Mouse (Mus musculus) activated CD4-positive, CD25-positive, alpha-beta regulatory T cell, adult 4 months (primary cell): ENCODE data around the gene Luc7l3. TPM values are rescaled to one million over a fixed set of nuclear protein-coding genes. Genes with fewer than 3 reads are reported as not detected.

Experiments
- ATAC-seq: one replicate; pipeline ENCODE4 v1.8.0; 2017
- polyA plus RNA-seq, 2 experiments: library from polyadenylated mRNA; unstranded; fragments of 100-300 nt; shearing (Covaris generic); gene quantifications; one replicate each; pipeline ENCODE4 v1.2.1; 2017

Luc7l3 gene
- polyA plus RNA-seq, 2 experiments from 2014 or later = 144 to 155 TPM

DNA sequence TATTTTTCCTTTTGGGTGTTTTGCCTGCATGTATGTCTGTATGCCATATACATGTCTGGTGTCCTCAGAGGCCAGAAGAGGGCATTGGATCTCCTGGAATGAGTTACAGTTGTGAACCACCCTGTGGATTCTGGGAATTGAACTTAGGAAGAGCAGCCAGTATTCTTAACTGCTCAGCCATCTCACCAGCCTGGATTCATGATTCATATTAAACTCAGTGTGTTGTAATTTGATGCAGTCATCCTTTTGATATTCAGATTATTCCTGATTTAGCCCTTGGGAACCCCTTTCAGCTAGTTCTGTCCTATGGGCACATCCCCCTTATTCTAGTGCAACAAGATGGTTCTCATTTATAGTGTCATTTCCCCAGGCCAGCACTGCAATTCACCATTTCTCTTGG lies 14.8 kb upstream of the Luc7l3 start:
- ATAC-seq = no peak

DNA sequence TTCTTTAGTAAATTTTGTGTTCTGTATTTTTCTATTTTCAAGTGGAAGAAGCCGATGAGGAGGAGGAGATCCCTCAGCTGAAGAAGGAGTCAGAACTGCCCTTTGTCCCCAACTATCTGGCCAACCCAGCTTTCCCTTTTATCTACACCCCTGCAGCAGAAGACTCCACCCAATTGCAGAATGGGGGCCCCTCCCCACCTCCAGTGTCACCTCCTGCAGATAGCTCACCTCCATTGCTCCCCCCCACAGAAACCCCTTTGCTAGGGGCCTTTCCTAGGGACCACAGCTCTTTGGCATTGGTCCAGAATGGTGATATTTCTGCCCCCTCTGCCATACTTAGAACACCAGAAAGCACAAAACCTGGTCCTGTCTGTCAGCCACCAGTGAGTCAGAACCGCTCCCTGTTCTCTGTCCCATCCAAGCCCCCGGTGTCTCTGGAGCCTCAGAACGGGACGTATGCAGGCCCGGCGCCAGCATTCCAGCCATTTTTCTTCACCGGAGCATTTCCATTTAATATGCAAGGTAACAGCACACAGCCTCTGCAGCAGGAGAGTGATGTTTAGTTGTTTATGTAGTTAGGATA lies 12.7 kb upstream of the Luc7l3 start:
- no peak for ATAC-seq

DNA sequence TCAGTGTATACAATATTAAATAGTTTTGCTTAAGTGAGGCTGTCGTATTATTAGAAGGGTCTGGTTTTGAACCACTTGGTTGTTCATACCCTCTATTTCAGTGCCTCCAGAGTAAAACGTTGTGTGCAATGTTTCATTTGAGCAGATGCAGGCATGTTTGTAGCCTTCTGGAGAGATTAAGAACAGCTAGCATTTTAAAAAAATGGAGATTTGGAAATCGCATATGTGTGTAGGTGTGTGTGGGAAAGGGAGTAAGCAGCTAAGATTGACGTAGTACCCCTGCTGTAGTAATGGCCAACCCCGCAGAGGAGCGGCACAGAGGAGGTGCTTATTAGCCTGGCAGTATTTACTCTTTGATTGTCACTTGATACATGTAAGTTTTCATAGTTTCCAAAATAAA lies 10.9 kb upstream of the Luc7l3 start:
- ATAC-seq = no peak

DNA sequence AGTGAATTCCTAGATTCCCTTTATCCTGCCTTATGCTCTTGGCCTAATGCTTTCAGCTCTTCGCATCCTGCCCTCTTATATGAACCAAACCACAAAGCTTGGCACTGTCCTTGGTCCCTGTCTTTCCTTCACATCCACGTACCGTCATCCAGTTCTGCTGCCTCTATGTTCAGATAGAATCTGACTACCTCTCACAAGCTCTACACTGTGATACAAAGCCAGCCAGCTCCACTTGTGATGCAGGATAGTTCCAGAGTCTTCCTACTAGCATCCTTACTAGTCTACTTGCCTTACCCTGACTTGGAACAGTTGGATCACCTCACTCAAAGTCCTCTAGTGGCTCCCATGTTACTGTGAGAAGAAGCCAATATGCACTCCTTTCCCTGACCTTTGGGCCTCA lies 8.4 kb upstream of the Luc7l3 start:
- ATAC-seq = no peak

DNA sequence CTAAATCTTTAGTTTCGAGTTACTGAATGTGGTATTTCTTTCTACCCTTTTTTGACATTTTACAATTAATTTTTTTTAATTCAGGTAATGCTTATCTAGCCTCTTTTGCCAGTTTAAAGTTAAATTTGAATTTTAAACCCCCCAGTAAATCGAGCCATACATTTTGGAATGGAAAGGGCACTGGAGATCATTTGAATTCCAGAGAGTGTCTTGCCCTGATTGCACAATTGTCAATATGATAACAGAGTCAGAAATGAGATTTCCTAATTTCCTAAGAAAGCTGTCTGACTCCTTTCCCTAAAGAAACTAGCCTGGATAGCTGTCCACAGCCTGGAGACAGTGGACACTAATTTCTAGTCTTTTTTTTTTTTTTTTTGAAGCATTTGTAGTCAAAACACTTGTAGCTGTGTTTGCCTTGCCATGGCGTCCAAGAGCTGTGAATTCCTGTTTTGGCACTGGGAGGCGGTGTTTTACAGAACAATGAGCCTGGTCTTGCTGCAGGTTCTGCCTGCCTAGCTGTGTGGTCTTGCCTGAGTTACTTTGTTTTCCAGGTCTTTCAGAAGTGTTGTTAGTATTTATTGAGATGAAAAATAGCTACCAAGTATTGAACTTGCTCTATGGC lies 7.6 kb upstream of the Luc7l3 start:
- ATAC-seq = no peak

DNA sequence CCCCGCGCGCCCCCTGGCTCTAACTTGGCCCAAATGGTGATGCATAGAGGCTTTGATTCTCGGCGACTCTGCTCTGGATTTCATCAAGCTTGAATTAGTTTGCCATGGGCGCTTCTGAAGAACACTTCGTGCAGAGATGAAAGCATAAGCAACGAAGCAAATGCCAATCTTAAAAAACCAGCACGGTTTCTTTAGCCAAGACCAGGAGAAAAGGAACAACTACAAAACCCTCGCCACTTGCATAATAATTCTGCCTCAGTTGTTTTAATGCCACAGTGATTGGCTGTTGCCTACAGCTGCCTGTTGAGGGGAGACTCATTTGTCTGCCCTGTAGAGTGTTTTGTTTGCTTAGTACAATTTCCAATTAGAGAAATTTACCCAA lies 6.8 kb upstream of the Luc7l3 start:
- no peak for ATAC-seq

DNA sequence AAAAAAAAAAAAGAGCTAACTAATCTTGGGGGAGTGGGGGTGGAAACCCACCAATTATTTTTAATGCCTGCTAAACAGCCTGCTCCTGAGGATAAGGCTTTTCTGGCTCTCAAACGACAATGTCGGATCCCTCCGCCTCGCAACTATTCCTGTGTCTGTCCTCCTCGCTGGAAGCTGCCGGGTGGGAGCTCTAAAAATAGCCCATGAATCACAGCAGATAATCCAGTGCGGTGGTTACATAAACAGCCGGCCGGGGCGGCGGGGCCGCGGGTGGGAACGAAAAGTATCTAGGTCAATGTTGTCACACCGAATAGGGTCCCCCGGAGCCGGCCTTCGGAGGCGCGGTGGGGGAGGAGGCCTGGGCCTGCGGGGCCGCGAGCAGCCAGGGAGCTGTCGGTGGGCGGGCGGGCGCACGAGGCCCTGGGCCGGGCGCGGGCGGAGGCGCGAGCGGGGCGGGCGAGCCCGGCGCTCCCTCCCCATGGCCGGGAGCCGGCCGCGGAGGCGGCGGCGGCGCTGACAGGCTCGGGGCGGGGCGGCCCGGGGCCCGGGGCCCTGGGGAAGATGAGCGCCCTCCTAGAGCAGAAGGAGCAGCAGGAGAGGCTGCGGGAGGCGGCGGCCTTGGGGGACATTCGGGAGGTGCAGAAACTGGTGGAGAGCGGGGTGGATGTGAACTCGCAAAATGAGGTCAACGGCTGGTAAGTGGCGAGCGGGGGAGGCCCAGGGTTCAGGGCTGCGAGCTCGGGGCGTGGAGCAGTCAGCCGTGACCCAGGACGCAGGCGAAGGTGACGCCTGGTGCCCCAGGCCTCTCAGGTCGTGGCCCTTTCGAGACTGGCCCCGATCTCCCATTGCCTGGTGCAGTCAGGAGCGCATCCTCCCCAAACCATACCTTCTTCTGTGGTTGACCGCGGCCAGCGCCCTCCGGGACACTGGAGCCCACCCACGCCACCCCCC lies 6.2 kb upstream of the Luc7l3 start, which contains the start of gene Ankrd40:
Ankrd40 (plus strand) TSS at position 309 of the 951 bp plus-strand sequence.
- peak; percentile 61 for ATAC-seq

DNA sequence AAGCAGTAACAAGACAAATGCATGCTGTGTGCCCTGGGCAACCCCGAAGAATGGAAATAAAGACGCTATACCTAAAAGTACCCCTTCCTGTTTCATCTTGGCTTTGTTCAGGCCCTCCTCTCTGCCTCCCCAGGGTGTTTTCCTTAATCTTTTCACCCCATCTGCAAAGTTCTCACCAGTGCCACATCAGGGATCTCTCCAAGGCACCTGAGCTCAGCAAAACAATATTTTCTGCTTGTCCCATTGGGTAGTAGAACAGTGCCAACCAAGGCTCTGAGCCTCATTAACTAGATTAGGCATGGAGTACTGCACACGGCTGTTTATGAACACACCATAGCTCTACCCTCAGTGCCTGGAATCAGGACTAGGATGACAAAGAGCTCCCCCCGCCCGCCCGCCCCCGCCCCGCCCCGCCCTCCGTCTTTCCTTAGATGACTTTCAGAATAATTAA lies 5.2 kb upstream of the Luc7l3 start:
- ATAC-seq = no peak

DNA sequence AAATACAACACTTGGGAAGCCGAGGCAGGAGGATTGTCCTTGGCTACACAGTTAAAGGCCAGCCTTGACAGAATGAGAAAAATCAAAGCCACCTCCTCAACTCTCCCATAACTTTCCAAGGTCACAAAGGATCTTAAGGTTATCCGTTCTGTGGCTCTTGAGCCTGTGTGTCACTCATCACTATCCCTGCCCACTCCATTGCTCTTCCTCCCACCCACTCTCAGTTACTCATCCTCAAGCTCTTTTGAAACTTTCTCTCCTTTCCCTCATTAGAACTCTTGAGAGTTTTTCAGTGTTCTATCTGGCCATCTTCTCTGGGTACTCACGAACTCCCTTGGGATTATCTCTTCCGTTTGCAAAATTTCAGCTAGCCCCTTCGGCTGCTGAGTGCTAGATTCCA lies 2.8 kb upstream of the Luc7l3 start:
- no peak for ATAC-seq

DNA sequence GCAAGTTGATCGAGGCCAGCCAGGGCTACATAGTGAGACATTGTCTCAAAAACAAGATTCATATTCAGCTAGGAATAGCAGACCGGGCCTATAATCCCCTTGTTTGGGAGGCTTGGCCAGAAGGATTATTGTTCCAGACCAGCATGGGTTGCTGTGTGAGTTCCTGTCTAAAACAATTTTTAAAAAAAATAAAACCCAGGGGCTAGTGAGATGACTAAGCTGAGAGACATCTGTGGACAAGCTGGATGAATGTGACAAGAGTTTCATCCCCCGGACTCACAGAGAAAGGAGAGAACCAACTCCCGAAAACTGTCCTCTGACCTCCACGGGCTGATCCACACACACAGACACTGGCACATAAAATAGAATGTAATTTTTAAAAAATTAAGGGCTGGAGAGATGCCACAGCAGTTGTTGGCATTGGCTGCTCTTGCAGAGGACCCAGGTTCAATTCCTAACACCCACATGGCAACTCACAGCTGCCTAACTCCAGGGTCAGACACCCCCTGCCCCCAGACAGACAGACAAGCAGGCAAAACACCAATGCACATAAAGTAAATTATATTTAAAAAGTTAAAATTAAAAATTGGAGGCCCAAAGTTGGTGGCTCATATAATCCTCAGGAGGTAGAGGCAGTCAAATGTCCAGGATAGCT lies 1.6 kb upstream of the Luc7l3 start:
- no peak for ATAC-seq

DNA sequence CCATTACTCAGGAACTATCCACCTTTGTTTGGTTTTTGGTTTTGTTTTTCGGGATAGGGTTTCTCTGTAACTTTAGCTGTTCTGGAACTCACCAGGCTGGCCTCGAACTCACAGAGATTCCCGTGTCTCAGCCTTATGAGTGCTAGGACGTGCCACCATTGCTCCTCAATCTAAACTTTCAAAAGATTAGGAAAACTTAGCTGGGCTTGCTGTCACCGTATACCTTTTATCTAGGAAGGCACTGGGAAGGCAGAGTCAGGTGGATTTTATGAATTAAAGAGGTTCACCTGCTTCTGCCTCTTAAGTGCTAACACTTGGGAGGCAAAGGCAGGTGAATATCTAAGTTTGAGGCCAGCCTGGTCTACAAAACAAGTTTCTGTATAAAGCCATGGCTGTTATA lies 848 bp upstream of the Luc7l3 start:
- ATAC-seq = no peak

DNA sequence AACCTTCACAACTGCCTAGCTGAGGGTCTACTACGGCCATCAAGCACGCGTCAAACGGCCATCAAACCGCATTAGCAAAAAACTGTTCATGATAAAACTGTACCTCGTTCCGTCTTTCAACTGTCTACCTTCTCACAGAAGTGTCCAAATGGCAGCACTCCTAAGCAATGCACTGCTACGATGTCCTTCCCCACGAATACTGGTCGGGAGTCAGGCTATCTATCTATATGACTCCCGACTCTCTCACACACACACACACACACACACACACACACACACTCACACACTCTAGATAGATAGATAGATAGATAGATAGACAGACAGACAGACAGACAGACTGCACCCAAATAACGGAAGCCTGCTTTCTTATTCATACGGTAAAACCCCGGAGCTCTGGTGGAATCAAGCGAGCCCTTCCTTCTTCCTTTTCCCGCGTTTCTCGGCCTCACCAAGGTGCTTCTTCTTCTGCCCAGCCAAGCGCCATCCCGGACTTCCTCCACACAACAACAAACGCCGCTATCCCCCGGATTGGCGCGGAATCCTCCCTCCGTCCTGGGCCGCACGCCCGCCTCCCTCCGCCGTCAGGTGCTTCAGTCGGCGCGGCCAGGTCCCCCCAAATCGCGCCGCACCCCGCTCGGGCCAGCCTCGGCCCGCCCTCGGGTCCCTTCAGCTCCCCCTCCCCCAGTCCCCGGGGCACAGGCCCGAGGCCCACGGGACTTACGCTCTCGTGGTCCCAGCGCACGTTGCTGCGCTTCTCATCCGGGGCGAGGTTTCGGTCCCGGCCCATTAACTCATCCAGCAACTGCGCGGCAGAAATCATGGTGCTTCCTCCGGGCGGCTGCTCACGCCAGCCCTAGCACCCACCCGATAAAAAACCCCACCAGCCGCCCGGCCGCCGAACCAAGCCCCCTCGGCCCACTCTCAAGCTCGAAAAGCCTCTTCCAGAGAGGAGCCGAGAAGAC lies 538 bp downstream of the Luc7l3 start:
- ATAC-seq = peak; percentile 50

DNA sequence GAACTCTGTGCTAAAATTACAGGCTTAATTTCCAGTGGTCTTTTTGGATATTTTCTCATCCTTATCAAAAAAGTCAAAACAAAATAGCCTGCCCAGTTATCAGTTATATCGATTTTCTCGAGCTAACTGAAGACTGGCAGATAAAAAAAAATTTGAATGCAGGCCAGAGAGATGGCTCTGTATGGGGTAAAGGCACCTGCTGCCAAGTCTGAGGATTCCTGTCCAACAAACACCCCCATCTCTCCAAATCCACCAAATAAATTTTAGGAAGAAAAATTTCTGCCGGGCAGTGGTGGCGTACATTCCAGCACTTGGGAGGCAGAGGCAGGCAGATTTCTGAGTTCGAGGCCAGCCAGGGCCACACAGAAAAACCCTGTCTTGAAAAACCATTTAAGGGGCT lies 3.7 kb downstream of the Luc7l3 start:
- ATAC-seq = no peak

DNA sequence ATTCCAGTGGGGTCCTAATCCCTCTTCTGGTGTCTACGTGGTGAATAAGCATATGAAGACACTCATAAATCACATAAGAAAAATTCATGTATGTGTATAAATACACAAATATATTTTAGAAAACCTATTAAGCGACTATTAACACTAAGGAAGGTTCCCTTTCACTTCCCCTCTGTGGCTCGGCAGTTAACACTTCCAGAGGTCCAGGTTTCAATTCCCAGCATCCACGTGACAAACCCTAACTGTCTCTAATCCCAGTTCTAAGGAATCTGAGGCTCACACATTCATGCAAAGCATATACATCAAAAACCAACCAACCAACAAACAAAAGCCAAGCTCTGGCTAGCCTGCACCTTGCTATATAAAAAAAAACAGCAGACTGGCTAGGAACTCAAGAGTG lies 4.3 kb downstream of the Luc7l3 start:
- no peak for ATAC-seq

DNA sequence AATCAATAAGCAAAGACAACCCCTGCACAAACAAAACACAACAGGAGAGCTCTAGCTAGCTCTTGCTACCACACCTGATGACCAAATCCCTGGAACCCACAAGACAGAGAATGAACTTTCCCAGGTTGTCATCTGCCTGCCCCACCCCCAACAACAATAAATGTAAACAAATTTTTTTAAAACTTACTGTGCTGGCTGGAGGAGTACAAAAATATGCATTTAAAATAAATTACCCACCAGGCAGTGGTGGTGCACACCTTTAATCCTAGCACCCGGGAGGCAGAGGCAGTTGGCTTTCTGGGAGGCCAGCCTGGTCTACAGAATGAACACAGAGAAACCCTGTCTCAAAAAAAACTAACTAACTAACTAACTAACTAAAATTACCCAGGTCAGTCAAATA lies 4.8 kb downstream of the Luc7l3 start:
- ATAC-seq = no peak

DNA sequence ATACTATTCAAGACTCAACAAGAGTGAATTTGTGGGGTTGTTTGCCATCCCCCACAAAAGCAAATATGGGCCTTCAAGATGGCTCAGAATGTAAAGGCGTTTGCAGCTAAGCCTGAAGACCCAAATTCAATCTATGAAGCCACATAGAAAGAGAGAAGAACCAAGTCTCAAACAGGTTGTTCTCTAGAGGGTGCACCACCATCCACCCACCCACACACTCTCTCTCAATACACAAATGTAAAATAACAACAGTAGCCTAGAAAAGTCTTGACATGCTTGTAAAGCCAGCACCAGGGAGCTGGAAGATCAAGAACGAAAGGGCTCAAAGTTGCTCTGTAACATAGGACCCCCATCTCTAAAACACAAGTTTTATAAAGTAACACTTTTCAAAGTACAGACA lies 5.3 kb downstream of the Luc7l3 start:
- ATAC-seq = no peak

DNA sequence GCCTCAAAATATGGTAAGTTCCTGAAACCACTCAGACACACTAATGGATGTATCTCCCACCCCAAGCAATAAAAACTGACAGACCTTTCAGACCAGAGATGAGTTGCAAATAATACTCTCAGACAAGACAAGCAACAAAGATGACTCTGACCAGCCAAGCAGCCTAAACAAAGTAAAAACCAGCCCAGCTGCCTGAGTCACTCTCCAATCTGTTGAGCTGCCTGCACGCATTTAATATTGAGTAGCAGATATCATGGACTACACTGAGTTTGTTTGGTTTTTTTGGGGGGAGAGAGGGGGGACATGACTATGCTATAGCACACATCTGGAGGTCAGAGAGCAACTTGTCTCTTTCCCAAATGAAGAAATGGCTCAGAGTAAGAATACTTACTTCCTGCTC lies 6.5 kb downstream of the Luc7l3 start:
- no peak for ATAC-seq

DNA sequence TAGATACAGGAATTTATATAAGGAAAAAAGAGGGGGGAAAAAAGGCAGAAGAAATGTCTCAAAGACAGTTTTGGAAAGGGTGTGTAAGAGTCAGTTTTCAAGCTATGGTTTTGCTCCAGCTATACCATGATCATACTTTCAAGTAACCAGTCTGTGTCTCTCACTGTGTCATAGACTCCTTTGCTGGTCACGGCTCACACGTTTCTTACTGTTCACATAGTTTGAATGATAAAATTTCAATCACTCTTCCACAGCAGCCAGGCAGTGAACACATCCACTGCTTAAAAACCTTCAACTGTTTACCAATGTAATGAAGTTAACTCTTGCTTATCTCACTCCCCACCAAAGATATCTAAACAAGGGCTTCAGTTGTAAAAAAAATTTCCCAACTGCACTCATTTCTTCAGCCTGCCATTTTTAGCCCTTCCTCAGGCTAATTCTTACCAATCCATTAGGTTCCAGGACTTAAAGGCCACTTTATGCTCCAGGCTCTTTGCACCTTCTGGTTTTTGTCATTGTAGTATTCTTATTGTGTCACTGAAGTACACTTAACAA lies 7.6 kb downstream of the Luc7l3 start:
- no peak for ATAC-seq

DNA sequence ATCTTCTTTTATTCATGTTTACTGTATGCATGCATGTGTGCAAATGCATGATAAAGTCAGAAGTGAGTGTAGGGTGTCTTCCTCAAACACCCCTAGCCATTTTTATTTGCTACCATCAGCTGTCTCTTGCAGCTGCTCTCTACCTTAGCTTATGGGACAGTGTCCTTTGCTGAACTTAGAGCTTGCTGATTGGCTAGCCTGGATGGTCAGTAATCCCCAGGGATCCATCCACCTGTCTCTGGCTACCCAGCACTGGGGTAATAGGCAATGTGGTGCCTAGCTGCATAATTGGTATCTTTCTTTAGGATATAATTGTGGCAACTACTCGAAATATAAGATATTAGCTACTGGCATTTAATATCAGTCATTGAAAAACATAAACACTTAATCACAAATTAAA lies 9.1 kb downstream of the Luc7l3 start:
- ATAC-seq = no peak

DNA sequence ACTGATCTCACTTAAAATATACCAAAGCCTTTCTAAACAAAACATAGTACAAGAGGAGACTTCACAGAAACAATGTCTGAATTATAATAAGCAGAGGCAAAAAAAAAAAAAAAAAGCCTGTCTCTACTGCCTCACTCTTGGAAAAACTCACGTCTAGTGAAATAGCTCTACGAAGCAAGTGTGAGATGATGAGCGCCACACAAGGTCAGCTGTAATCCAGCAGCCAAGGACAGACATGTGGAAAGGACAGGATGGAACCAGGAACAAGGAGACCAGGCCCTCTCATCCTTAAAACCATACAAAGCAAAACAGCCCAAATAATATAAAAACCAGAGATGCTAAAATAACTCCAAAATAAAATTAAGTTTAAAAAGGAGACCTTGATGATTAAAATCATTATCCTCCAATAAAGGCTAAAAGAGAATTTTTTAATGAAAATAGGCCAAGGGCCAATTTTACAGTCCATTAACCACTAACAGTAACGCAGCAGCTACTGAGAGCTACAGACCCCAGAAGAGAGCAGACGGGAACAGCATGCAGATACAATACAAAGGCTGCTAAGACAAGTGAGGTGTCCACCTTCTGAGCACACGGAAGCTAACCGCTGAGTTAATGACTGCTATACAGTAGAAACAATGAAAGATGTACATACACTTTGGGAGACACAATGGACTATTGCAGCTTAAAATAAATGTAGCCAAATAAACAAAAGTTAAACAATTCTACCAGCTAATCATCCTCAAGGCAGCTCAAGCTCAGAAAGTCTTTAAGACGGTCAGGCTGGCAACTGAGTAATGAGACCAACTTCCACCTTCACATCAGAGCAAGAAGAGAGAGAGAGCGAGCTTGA lies 26.6 kb downstream of the Luc7l3 start:
- no peak for ATAC-seq
